Mouse (Mus musculus): Measurements from ENCODE around the gene B3gnt9. TPM values are rescaled to one million over a fixed set of nuclear protein-coding genes. Genes with fewer than 3 reads are reported as not detected.

Gene B3gnt9
- polyA plus RNA-seq, 1 experiment, result 34.1 TPM

DNA sequence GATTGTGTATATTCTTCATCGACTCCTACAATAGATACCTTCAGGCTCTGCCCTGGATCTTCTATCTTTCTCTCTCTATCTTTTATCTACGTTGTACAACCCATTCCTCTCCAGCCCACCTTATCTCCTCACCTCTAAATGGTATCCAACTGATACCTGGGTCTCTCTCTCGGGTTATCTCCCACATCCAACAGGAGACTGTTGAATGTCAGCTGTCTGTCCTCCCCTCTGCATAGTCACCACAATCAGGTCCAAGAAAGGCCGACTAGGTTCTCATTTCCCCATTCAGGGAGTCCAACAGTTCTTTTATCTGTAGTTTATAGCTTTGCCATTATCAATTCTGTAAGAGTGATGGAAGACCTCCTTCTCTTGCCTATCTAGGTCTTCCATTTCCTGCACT lies 27.3 kb upstream of the B3gnt9 start:
- no peak for DNase-seq (ENCODE audit: low spot score)

DNA sequence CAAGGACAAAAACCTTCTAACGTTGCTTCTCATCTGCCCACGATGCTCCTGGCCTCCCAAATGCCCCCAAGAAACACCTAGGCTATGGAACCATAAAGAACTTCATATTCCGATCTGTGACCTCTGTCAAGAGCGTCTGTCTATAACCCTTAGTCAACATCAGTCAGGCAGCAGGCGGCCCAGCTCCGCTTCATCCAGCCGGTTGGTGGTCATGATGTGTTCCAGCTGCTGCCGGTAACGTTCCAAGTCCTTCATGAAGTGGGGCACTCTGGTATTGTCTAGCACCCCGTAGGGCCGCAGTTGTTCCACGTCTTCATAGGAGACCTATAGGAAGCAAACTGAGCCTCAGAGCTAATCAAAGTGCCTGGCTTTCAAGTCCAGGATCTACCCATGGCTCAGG lies 26.9 kb upstream of the B3gnt9 start:
- no peak for DNase-seq (ENCODE audit: low spot score)

DNA sequence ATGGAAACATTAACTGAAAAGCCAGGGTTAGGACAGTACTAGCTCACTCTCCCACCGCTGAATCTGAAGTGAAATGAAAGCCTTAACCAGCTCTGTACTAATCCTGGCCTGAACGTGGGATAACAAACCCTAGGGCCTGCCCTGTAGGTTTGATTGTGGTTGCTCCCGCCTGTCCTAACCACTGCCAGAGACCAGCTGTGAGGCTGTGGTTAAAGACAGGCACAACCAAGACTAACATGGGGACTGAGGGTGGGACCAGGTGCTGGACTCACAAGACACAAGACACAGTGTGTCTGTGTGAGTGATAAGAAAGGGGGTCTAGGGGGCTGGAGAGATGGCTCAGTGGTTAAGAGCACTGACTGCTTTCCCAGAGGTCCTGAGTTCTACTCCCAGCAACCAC lies 25.6 kb upstream of the B3gnt9 start:
- DNase-seq (ENCODE audit: low spot score), result no peak

DNA sequence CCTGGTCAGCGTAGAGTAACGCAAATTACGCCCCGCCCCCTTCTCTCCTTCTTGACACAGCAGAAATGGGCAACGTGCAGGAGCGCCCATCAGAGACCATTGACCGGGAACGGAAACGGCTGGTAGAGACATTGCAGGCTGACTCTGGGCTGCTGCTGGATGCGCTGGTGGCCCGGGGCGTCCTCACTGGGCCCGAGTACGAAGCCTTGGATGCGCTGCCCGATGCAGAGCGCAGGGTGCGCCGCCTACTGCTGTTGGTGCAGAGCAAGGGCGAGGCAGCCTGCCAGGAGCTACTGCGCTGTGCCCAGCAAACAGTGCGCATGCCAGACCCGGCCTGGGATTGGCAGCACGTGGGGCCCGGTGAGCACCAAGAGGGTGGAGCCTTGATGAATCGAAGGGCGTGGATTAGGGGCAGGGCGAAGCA lies 24.0 kb upstream of the B3gnt9 start:
- peak; percentile 74 for DNase-seq (ENCODE audit: low spot score)

DNA sequence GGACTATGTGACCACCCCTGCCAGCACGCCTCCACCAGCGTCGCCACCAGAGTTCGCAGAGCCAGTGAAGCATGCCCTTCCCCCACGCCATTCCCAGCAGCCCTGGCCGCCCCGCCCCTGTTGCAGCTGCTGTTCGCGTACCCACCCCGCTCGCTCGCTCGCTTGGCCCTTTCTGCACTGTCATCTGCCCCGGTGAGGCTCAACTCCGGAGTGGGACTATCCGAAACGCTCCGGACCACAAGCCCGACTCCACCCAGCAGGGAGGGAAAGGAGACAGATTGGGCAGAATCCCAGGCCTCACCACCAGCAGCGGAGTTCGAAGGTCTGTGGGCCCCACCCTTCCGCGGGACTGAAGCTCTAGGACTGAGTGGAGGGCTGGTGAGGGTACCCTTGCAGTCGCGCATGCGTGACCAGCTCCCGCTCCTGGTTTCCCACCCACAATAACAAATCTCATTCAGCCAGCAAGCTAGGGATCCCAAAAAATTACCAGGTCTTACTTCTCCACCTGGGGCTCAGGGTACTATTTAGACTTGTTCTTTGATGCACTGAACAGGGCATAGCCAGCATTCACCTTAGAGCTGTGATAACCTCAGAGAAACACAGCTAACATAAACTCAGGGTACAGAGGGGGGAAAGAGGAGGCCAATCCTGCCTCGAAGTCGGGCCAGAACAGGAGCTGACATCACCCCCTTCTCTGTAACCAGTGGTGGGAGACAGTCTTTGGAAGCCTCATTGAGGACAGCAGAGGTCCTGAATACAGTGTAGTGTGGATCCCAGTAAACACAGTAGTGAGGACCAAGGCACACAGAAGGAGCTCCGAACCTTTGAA lies 21.6 kb upstream of the B3gnt9 start:
- DNase-seq (ENCODE audit: low spot score), result no peak

DNA sequence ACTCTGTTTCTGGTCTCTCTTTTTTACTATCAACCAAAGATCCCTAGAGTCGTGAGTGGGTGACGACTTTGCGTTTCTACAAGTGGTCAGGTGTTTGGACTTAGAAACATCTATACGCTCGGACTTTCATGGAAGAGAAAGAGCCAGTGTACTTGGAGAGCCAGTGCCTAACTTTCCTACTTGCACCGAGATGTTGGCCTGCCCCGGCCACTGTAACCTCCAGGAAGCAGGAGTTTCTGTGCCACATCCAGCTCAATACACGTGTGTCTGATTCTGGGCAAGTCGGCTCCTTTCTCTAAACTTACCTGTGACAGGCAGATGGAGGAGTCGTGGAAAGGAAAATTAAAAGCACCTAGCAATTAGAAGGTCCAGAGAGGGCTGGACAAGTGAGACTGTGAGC lies 20.9 kb upstream of the B3gnt9 start, which contains the start of gene Nol3:
Gene Nol3 (plus strand): TSS at position 301 of the 400 bp plus-strand sequence.
- DNase-seq (ENCODE audit: low spot score), result no peak

DNA sequence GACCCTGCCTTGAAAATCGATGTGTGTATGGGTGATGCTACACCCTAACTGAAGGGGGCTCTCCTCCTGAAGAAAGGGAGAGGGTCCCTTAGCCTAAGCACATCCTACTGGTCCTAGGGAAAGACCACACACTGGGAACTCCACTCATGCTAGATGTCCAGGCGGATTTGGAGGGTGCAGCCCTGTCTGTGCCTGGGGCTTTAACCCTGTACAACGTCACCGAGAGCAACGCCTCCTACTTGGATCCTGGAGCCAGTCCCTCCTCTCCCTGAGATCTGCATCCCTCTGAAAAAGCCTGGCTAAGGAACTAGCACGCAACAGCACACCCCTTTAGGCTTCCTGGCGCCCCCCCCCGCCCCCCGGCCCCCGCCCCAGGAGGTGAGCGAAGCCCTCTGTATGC lies 20.4 kb upstream of the B3gnt9 start:
- no peak for DNase-seq (ENCODE audit: low spot score)

DNA sequence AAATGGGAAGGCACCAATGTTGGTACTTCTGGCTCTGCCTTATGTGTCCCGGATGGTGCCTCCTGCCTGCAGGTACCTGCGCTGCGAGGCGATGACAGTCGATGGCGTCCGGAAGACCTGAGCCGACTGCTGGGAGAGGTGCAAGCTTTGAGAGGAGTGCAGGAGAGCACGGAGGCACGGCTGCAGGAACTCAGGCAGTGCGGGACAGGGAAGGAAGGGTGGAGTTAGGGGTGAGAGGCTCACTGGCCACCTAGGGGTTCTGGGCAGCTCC lies 15.9 kb upstream of the B3gnt9 start:
- no peak for DNase-seq (ENCODE audit: low spot score)

DNA sequence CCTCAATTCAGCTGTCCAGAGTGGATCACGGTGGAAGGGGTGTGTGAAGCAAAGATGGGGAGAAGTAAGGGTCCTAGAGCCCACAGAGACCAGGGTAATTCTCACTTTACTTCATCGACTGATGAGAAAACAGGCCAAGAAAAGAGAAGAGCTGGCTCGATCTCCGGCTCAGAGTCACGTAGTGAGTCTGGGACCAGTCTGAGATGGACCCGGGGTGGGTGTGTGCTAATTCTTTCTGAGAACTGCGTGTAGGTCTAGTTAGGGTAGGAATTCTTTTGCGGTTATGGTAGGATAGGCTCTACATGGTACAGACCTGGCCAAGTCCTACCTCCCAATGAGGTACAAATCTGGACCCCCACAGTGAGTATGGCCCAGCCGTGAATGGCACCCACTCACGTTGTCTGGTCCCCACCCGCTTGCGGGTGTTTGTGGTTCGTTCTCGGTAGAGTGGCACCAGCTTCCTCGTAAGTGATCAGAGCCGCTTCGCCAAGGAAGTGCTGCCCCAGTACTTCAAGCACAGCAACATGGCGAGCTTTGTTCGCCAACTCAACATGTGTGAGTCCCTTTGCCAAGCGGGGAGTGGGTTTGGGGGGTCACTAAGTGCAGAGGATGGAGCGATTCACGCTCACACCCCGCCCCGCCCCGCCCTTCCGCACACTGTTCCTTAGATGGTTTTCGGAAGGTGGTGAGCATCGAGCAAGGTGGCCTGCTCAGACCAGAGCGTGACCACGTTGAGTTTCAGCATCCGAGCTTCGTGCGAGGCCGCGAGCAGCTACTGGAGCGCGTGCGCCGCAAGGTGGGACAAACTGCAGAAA lies 15.4 kb upstream of the B3gnt9 start:
- no peak for DNase-seq (ENCODE audit: low spot score)

DNA sequence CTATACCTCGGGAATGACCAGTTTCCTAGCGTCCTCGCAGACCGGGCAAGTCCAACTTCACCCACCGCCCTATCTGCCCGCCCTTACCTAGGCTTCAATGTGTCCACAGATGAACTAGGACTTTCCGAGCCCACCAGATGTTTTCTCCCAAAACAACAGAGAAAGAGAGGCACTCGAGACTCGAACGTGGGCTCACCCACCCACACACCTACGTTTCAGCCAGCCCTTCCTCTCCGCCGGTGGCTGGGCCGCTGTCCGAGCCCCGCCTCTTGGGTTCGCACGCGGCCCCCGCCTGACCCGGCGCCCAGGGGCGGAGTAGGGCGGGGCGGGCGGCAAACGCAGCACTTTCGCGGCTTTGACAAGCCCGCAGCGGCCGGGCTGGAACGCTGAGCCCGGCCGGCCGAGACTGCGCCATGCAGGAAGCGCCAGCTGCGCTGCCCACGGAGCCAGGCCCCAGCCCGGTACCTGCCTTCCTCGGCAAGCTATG lies 14.6 kb upstream of the B3gnt9 start, which contains the start of gene Hsf4:
Gene Hsf4 (plus strand): TSS at position 341 of the 487 bp plus-strand sequence.
- no peak for DNase-seq (ENCODE audit: low spot score)

DNA sequence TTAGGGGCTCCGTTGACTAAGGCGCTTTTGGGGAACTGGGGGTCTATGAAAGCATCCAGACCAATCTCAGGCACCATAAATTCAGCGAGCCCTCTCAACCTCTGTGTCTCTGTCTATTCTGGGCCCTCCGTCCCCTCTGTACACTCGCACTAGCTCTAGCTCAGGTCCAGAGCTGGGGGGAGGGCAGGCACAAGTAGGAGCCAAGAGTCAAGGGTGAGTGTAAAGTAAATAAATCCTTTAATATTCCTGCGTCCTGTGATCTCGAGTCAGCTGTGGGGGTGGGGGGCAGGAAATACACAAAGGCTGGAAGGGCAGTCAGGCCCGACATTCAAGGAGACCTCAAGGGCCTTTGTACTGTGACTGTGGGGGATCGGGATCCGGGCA lies 14.1 kb upstream of the B3gnt9 start:
- no peak for DNase-seq (ENCODE audit: low spot score)

DNA sequence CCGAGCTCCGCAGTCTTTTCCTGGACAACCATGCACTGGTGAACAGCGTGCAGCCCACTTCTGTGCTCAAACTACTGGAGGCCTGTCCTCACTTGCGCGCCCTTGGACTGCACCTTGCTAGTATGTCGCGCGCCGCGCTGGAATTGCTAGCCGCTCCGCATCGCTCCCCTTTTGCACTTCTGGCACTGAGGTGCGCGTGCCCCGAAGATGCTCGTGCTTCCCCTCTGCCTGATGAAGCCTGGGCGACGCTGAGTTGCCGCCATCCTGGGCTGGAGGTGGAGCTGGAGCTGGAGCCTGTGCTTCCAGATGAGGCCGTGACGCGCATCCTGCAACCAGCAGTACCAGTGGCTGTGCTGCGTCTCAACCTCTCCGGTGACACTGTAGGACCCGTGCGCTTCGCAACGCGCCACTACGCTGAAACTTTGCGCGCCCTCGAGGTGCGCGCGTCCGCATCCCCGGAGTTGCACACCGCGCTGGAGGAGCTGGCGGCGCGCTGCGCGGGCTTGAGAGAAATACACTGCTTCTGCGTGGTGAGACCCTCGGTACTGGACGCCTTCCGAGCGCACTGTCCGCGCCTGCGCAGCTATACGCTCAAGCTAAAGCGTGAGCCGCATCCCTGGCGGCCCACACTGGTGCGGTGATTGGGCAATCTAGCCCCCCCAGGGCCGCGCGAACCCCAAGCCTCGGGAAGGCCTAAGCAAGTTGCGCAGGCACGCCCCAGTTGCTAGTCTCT lies 13.6 kb upstream of the B3gnt9 start:
- DNase-seq (ENCODE audit: low spot score), result no peak

DNA sequence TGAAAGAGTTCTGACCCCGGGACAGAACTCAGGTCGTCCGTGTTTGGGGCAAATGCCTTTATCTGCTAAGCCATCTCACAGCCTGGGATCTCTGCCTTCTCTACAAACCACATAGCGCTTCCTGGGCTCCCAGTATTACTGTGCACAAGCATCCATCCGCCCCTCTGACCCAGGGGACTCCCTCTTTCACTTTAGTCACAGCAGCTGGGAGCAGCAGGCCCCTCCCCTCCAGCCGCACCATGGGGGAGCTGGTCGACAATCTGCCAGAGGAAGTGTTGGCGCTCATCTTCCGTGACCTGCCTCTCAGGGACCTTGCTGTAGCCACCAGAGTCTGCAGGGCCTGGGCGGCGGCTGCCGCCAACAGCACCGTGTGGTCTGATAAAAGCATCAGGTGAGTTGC lies 11.8 kb upstream of the B3gnt9 start:
- DNase-seq (ENCODE audit: low spot score), result no peak

DNA sequence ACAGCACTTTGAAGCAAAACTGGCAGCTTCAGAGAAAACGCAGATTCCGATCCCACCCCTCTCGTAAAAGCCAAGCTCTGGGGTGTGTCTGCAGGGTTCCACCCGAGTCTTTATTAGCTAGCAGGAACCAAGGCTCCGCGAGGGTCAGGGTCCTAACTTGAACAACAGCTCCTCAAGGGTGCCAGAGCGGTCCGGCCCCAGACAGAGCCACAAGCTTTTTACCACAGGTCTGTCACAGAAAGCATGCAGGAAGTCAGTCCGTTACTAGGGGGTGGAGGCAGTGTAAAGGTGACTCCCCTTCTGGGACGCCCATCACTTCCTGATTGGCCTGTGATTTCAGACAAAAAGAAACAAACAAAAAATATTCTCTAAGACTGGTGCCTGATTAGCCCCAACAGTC lies 10.2 kb upstream of the B3gnt9 start:
- DNase-seq (ENCODE audit: low spot score), result no peak

DNA sequence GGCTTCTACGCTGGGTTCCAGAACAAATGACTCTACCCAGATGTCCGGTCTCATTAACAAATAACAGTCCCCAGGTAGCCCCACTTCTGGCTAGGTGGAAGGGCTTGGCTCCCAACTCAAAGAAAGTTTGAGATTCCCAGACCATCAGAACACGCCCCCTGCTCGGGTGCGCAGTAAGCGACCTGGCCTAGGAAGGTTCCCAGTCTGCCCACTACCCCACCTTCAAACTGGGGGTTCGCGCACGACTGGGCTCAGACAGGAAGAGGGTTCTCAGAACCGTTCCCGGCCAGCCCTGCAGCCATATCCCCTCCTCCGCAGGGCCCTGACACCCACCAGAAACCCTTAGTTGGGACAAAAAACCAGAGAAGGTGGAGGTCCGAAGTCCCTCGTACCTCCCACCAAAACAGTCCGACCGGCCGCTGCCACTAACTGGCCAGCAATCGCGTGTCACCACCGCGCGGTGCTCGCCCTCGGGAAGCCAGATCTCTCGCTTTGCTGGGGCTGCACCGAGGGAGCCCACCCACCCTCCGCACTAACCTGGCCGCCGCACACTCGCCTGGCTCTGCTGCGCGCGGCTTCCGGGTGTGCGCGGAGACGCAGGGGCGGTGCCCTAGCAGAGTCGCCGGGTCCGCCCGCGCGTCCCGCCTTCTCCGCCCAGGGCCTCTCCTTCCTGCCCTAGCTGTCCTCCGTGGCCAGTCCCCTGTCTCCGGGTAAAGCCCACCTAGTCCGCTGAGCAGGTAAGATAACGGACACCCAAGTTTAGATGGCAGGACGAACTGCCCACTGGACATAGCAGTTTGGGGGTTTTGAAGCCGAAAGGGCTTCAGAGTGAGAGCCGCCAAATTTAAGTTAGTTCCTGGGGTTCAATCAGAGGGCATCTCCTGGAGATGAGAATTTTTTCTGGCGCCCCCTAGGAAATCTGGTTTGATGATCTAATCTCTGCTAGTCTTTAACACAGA lies 9.3 kb upstream of the B3gnt9 start, which contains the start of the genes Tradd and Fbxl8:
Gene Tradd (minus strand): TSS at position 586 of the 959 bp plus-strand sequence.
Gene Fbxl8 (plus strand): TSS at position 625 of the 959 bp plus-strand sequence.
- DNase-seq (ENCODE audit: low spot score), result peak; percentile 69

DNA sequence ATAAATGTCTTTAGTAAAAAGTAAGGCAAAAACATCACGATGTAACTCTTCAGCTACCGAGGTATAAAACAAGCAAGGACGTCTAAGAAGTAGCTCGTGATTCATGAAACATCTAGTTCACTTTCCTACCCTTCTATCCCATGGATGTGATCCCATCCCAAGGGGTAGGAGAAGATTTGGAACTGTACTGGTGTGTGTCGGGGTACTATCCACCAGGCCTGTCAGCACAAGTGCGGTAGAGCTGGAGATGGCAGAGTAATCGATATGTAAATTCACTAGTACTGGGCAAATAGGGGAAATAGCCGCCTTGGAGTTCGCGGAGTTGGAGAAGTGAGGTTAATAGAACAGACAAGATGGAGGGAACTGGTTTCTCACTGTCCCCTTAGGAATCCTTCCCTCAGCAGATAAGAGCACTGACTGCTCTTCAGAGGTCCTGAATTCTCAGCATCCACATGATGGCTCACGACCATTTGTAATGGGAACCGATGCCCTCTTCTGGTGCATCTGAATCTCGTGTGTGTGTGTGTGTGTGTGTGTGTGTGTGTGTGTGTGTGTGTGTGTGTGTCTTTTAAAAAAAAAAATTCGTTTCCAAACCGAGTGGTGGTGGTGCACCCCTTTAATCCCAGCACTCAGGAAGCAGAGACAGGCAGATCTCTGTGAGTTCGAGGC lies 8.4 kb upstream of the B3gnt9 start:
- DNase-seq (ENCODE audit: low spot score), result no peak

DNA sequence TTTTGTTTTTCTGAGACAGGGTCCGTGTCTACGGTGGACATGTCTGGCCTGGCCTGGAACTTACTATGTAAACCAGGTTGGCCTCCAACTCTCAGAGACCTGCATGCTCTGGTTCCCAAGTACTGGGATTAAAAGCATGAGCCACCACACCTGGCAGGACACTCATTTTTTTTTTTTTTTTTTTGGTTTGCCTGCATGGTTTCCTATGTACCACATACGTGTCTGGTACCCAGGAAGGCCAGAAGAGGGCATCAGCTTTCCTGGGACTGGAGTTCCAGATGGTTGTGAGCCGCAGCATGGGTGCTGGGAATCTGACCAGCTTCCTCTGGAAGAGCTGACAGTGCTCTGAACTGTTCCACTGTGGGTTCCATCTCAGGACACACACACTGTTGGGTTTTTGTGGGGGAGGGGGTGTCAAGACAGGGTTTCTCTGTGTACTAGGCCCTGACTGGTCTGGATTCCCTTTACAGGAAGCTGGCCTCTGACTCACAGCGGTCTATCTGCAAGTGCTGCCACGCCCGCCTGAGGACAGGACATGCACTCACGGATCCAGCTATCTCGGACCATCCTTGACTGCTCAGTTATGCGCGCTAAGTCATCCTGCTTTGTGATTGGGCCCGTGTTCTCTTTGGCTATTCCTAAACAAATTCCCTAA lies 6.5 kb upstream of the B3gnt9 start:
- no peak for DNase-seq (ENCODE audit: low spot score)

DNA sequence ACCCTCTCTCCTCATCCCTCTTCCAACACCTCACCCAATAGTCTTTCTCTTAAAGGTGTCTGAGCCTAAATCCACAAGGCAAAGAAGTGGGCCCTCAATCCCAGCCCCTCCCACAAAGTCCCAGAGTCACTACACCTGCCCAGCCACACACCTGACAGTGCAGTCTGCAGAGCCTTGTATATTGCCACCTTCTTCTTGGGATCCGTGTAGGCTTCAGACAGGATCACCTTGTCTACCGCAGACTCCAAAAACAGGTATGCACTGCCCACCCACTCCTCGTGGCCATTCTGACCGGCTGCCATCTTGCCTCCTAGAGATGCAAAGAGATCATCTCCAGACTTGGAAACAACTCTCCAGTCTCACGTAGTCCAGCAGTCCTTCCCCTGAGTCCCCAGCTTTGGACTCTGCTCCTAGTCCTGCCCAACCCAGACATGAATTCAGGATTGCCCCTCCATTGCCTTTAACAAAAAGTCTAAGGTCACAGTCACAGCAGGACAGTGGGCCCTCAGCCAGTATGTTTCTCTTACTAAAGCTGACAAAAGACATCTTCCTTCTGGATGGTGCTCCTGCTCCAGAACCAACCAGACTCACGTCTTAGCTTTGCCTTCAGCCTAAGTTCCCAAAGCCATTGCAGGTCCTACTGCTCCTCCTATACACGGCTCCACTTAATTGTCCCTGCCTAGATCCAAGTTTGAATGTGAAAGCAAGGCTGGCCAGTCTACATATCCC lies 5.6 kb upstream of the B3gnt9 start:
- DNase-seq (ENCODE audit: low spot score), result no peak

DNA sequence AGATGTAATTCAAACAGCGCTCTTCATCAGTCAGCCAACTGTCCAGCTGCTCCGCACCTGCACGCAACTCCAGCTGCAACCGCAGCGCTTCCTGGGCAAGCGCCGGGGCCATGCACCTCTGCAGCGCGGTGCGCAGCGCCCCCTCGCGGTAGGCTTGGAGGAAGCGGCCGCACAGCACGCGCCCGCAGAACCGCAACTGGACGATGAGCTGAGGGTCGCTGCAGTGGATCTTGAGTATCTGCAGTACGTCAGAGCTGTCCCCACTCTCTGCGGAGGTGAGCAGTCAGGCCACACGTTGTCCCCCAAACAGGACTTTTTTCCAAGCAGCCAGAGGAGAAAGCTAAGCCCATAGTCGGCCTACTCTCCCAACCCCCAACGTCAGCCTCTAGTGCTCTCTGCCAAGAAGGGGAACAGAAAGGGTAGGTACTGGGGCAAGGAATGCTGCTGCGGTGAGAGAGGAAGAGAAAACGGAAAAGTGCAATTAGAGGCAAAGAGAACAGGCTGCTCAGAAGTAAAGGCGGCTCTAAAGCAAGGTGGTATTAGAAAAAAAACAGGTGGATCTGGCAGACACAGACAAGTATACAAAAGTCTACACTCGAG lies 4.9 kb upstream of the B3gnt9 start:
- DNase-seq (ENCODE audit: low spot score), result no peak

Data from urinary bladder, adult 2 months (tissue).